8 mouse cellular contexts compared by ENCODE assay signal in the genomic region with DNA sequence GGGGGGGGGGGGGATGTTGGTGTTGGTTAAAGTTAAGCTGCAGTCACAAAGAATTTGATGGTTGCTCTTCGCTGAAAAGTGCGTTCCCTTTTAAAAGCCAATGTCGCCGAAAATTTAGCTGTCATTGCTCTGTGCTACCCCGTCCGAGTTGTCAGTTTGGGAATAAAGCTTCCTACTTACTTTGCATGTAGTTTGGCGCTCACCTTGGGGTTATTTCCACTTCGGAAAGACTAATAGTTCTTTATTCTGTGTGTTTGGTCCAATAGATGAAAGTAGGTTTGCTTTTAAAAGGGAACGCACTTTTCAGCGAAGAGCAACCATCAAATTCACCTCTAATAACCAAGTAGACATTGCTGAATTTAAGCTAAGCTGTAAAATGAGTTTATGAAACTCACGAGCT. TPM values are rescaled to one million over a fixed set of nuclear protein-coding genes. Genes with fewer than 3 reads are reported as not detected.
A peak's percentile ranks its signal among the peaks of the same experiment; 100 is the strongest.
DNase-seq lines count a peak whose midpoint lies in the region; ATAC-seq and TF ChIP-seq lines count a peak whose summit lies in the region.

No protein-coding gene starts in this region.

- no peak for TF ChIP-seq CTCF in E14TG2a.4 (conservative IDR thresholded peaks at IDR 0.05; ENCODE audit: low read length)
- no peak for TF ChIP-seq CTCF in liver, embryonic 14.5 days (IDR thresholded peaks at IDR 0.05; ENCODE audit: low read depth)

- H3K36me3 ChIP-seq in heart, embryonic 12.5 days = no peaks in the 10 kb centered on the region
- peaks cover 23% of the 10 kb centered on the region for H3K36me3 ChIP-seq in E14TG2a.4 (ENCODE audit: insufficient read depth, low read length)
- no peaks in the 10 kb centered on the region for H3K36me3 ChIP-seq in forebrain, embryonic 12.5 days (replicated peaks)
- H3K36me3 ChIP-seq in liver, embryonic 14.5 days (replicated peaks; ENCODE audit: control insufficient read depth, insufficient read depth, low read depth) = peaks cover 16% of the 10 kb centered on the region

- no peaks in the 10 kb centered on the region for H3K27me3 ChIP-seq in heart, embryonic 12.5 days (replicated peaks)
- H3K27me3 ChIP-seq in E14TG2a.4 (ENCODE audit: insufficient read depth, low read length) = no peaks in the 10 kb centered on the region
- no peaks in the 10 kb centered on the region for H3K27me3 ChIP-seq in forebrain, embryonic 12.5 days
- H3K27me3 ChIP-seq in liver, embryonic 14.5 days (ENCODE audit: control insufficient read depth, insufficient read depth, low read length) = no peaks in the 10 kb centered on the region

- no peak for ATAC-seq in heart, embryonic 12.5 days (ENCODE audit: insufficient number of reproducible peaks, low FRiP score)
- no peak for ATAC-seq in forebrain, embryonic 12.5 days (ENCODE audit: low FRiP score)
- ATAC-seq in liver, embryonic 14.5 days (ENCODE audit: insufficient read depth) = 0 out of 2 replicates have a peak, but pooled peaks have one; percentile 4
- ATAC-seq in granulocyte monocyte progenitor cell, adult 5-6 weeks (replicated peaks; ENCODE audit: poor library complexity, severe bottlenecking) = no peak

- no peak for TF ChIP-seq EP300 in liver, embryonic 14.5 days (IDR thresholded peaks at IDR 0.05; ENCODE audit: low read depth)

- under 1% methylated on average over 11 of the region's 11 CpGs for WGBS in heart, embryonic 12.5 days
- WGBS in forebrain, embryonic 12.5 days = 3% methylated on average over 11 of the region's 11 CpGs
- under 1% methylated on average over 11 of the region's 11 CpGs for WGBS in liver, embryonic 14.5 days (ENCODE audit: insufficient replicate concordance)

- peak overlapping the region; percentile 80 for H3K4me2 ChIP-seq in heart, embryonic 12.5 days
- peak overlapping the region; percentile 65 for H3K4me2 ChIP-seq in forebrain, embryonic 12.5 days
- peak overlapping the region; percentile 94 for H3K4me2 ChIP-seq in liver, embryonic 14.5 days (ENCODE audit: low read depth)

- H3K4me3 ChIP-seq in heart, embryonic 12.5 days = peak overlapping the region; percentile 91
- H3K4me3 ChIP-seq in E14TG2a.4 (replicated peaks; ENCODE audit: low read length) = peak overlapping the region; percentile 98
- peak overlapping the region; percentile 88 for H3K4me3 ChIP-seq in forebrain, embryonic 12.5 days (replicated peaks)
- H3K4me3 ChIP-seq in liver, embryonic 14.5 days (ENCODE audit: insufficient read depth in 1 of 2, low read depth in 2 of 2, low read length in 2 of 2) = peak overlapping the region; percentile 78 to 91

- H3K4me1 ChIP-seq in heart, embryonic 12.5 days (replicated peaks) = peaks cover 26% of the 10 kb centered on the region
- H3K4me1 ChIP-seq in E14TG2a.4 (replicated peaks; ENCODE audit: low read depth, low read length) = peaks cover 52% of the 10 kb centered on the region
- peaks cover 36% of the 10 kb centered on the region for H3K4me1 ChIP-seq in forebrain, embryonic 12.5 days
- peaks cover 14 to 17% of the 10 kb centered on the region in 2 experiments for H3K4me1 ChIP-seq in liver, embryonic 14.5 days (replicated peaks; ENCODE audit: control insufficient read depth in 2 of 2, insufficient read depth in 2 of 2, low read length in 1 of 2)

- H3K9me3 ChIP-seq in heart, embryonic 12.5 days (replicated peaks) = no peaks in the 10 kb centered on the region
- H3K9me3 ChIP-seq in E14TG2a.4 (ENCODE audit: low read length) = no peaks in the 10 kb centered on the region
- H3K9me3 ChIP-seq in forebrain, embryonic 12.5 days = no peaks in the 10 kb centered on the region
- no peaks in the 10 kb centered on the region for H3K9me3 ChIP-seq in liver, embryonic 14.5 days (ENCODE audit: control insufficient read depth, low read length)

- no peak for DNase-seq in heart, adult 18-20 months
- peak in 1 of 3 experiments; percentile 41 for DNase-seq in liver, embryonic 14.5 days (ENCODE audit: low read depth in 3 of 3, low spot score in 3 of 3)
- no peak for DNase-seq in cerebellum, postnatal 25 days
- no peak for DNase-seq in kidney, postnatal 25 days

- H3K9ac ChIP-seq in heart, embryonic 12.5 days = peak overlapping the region; percentile 87
- H3K9ac ChIP-seq in forebrain, embryonic 12.5 days = peak overlapping the region; percentile 74
- peak overlapping the region; percentile 91 for H3K9ac ChIP-seq in liver, embryonic 14.5 days (replicated peaks)

- peak overlapping the region; percentile 99 for H3K27ac ChIP-seq in heart, embryonic 12.5 days (ENCODE audit: poor library complexity, severe bottlenecking)
- H3K27ac ChIP-seq in forebrain, embryonic 12.5 days = peak overlapping the region; percentile 97; the same call in 1 of the 2 replicates
- peak overlapping the region; percentile 95 for H3K27ac ChIP-seq in liver, embryonic 14.5 days

RNA-seq across cellular contexts. Expression of gene Kif11, which starts 0.6 kb away (rescaled TPM):
- polyA plus RNA-seq in heart, embryonic 12.5 days (2016; fragmentation: Nextera tagmentation; extraction: Ambion mirVana) = 53.6 and 57.7 TPM in 2 replicates
- total RNA-seq in heart, adult 18-20 months (2021) = under 1 TPM; 0.40 to 0.49 TPM
- polyA plus RNA-seq in forebrain, embryonic 12.5 days (2016; fragmentation: Nextera tagmentation; extraction: Ambion mirVana) = 99.0 and 107 TPM in 2 replicates
- 23.0 and 35.8 TPM in 2 replicates for polyA plus RNA-seq in liver, embryonic 14.5 days (2012; rRNA removed)
- polyA plus RNA-seq in liver, embryonic 14.5 days (2014; fragmentation: Nextera tagmentation; extraction: Ambion mirVana) = 53.2 and 55.6 TPM in 2 replicates
- total RNA-seq in granulocyte monocyte progenitor cell, adult 5-6 weeks (2014; fragmentation: Nextera tagmentation) = 35.6 and 53.8 TPM in 2 replicates
- 155 and 184 TPM in 2 replicates for total RNA-seq in granulocyte monocyte progenitor cell, adult 5-6 weeks (2017)

RNA-seq across cellular contexts. Expression of gene Ide, which starts 39.2 kb away (rescaled TPM):
- polyA plus RNA-seq in heart, embryonic 12.5 days (2016; fragmentation: Nextera tagmentation; extraction: Ambion mirVana) = 62.0 and 62.7 TPM in 2 replicates
- 10 to 100 TPM; 59.2 to 97.0 TPM for total RNA-seq in heart, adult 18-20 months (2021)
- polyA plus RNA-seq in forebrain, embryonic 12.5 days (2016; fragmentation: Nextera tagmentation; extraction: Ambion mirVana) = 53.1 and 56.2 TPM in 2 replicates
- polyA plus RNA-seq in liver, embryonic 14.5 days (2012; rRNA removed) = 10.0 and 10.6 TPM in 2 replicates
- polyA plus RNA-seq in liver, embryonic 14.5 days (2014; fragmentation: Nextera tagmentation; extraction: Ambion mirVana) = 31.0 and 31.3 TPM in 2 replicates
- total RNA-seq in granulocyte monocyte progenitor cell, adult 5-6 weeks (2014; fragmentation: Nextera tagmentation) = 108 and 131 TPM in 2 replicates
- 95.3 and 125 TPM in 2 replicates for total RNA-seq in granulocyte monocyte progenitor cell, adult 5-6 weeks (2017)

RNA-seq across cellular contexts. Expression of gene Hhex, which starts 57.8 kb away (rescaled TPM):
- 13.4 and 14.0 TPM in 2 replicates for polyA plus RNA-seq in heart, embryonic 12.5 days (2016; fragmentation: Nextera tagmentation; extraction: Ambion mirVana)
- 1 to 10 TPM; 1.8 to 2.4 TPM for total RNA-seq in heart, adult 18-20 months (2021)
- 4.8 and 5.4 TPM in 2 replicates for polyA plus RNA-seq in forebrain, embryonic 12.5 days (2016; fragmentation: Nextera tagmentation; extraction: Ambion mirVana)
- polyA plus RNA-seq in liver, embryonic 14.5 days (2012; rRNA removed) = 10.3 and 10.4 TPM in 2 replicates
- polyA plus RNA-seq in liver, embryonic 14.5 days (2014; fragmentation: Nextera tagmentation; extraction: Ambion mirVana) = 13.5 and 14.0 TPM in 2 replicates
- 73.9 and 90.8 TPM in 2 replicates for total RNA-seq in granulocyte monocyte progenitor cell, adult 5-6 weeks (2014; fragmentation: Nextera tagmentation)
- total RNA-seq in granulocyte monocyte progenitor cell, adult 5-6 weeks (2017) = 18.9 and 22.1 TPM in 2 replicates
